Mouse (Mus musculus) small intestine, adult 2 months (tissue): Measurements from ENCODE around the gene Rnf185.

Experiments used
- CTCF ChIP-seq: fragments of 200-500 bp; IDR thresholded peaks from 2 replicates; pipeline ENCODE4 v1.5.1; 2012; ENCODE audit warnings: low read depth, mild to moderate bottlenecking, control low read depth, inconsistent platforms, low read length, moderate library complexity, mixed read lengths; ENCODE audit not compliant: insufficient replicate concordance, insufficient read length; ENCODE audit errors: extremely low read depth
- POLR2A ChIP-seq: fragments of 200-500 bp; IDR thresholded peaks from 2 replicates; pipeline ENCODE4 v1.6.1; 2012; ENCODE audit warnings: low read depth, mild to moderate bottlenecking, control low read depth, inconsistent platforms, low read length, moderate library complexity

DNA sequence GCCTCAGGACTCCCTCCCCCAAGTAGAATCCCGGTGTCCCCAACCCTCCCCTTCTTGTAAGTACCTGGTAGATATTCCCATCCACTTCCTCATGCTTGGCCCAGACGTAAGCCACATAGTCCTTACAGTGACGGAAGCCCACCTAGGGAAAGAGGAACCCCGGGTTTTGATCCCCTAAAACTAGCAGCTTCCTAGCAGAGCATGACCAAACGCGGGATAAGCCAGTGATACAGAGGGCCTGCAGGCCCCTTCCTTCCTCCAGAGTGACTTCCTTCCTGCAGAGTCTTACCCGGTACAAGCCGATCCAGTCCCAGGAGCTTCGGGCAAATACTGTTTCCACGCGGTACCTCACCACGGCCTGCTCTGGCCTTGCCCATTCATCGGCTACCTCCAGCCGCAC lies 43.3 kb upstream of the Rnf185 start:
- TF ChIP-seq POLR2A (no peak), CTCF (no peak)
